Mouse (Mus musculus) bone marrow, adult 2 months (tissue): ENCODE data around the gene Ddc.

Experiments used
- CTCF ChIP-seq: fragments of 200-500 bp; IDR thresholded peaks from 2 replicates; pipeline ENCODE4 v1.5.1; 2011; ENCODE audit warnings: low read length, control low read depth; ENCODE audit not compliant: control insufficient read depth, insufficient read depth
- POLR2A ChIP-seq: fragments of 200-500 bp; IDR thresholded peaks from 2 replicates; pipeline ENCODE4 v1.6.1; 2011; ENCODE audit warnings: low read depth, mild to moderate bottlenecking, control low read depth, low read length, borderline replicate concordance; ENCODE audit not compliant: control insufficient read depth

GRCm38 (mm10) chr11:11937340-11938030 lies 39.5 kb upstream of the Ddc start:
- no peak for TF ChIP-seq POLR2A
- TF ChIP-seq CTCF, result no peak
